In the genomic region with DNA sequence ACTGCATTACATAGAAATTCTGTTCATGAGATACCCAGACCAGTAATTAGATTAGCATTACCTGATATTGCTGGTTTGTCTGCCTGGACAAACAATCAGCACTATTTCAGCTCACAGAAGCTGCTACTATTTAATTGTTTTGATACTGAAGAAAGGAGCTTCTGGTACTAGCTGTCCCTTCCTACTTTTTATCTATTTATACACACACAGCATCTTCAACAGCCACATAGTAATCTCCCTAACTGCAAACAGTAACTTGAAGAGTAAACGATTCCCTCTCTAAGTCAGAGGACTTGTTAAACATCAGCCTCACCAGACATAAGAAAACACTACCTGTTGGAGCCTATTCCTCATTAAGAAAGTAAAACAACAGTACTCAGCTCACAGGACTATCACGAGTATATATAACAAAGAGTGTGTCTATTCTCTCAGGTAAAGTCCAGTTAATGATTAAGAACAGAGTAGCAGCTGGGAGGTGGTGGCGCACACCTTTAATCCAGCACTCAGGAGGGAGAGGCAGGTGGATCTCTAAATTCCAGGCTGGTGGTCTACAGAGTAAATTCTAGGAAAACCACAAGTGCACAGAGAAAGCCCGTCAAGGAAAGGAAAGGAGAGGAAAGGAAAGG, we compare ENCODE assay signal across 1 mouse cellular context.
TF ChIP-seq lines count a peak whose summit lies in the region.

No protein-coding gene starts in this region.

TF ChIP-seq in MEL, 35 proteins besides CTCF, POLR2A, EP300 and RAD21 (continued from another document):
- TF ChIP-seq ETS1 (IDR thresholded peaks at IDR 0.05; ENCODE audit: low read depth, low read length), result no peak
- peak; percentile 84 for TF ChIP-seq GATA1 (IDR thresholded peaks at IDR 0.05; ENCODE audit: low read depth, low read length)
- no peak for TF ChIP-seq GABPA (IDR thresholded peaks at IDR 0.05; ENCODE audit: low read depth, low read length)
- TF ChIP-seq ZKSCAN1 (IDR thresholded peaks at IDR 0.05; ENCODE audit: low read depth, low read length), result no peak
- no peak for TF ChIP-seq KAT2A (conservative IDR thresholded peaks at IDR 0.05; ENCODE audit: low read depth, low read length)
- TF ChIP-seq UBTF (IDR thresholded peaks at IDR 0.05; ENCODE audit: borderline replicate concordance, insufficient read depth, low read depth, low read length), result no peak
- TF ChIP-seq POLR2AphosphoS2 (IDR thresholded peaks at IDR 0.05; ENCODE audit: low read length), result no peak
- no peak for TF ChIP-seq ELF1 (IDR thresholded peaks at IDR 0.05; ENCODE audit: low read depth, low read length)
- no peak for TF ChIP-seq E2F4 (IDR thresholded peaks at IDR 0.05; ENCODE audit: borderline replicate concordance, low read depth, low read length)
- no peak for TF ChIP-seq NRF1 (IDR thresholded peaks at IDR 0.05; ENCODE audit: insufficient read depth, low read depth, low read length, poor library complexity, severe bottlenecking)
- TF ChIP-seq BHLHE40 (IDR thresholded peaks at IDR 0.05; ENCODE audit: borderline replicate concordance, low read depth, low read length), result no peak
- TF ChIP-seq TAL1 (IDR thresholded peaks at IDR 0.05; ENCODE audit: low read length), result peak; percentile 59
- no peak for TF ChIP-seq ZC3H11A (IDR thresholded peaks at IDR 0.05; ENCODE audit: low read depth, low read length)
- 0 out of 2 replicates have a peak, but pooled peaks have one; percentile 29 for TF ChIP-seq MYC (IDR thresholded peaks at IDR 0.05; ENCODE audit: low read depth, low read length)
- peak; percentile 61 for TF ChIP-seq RCOR1 (IDR thresholded peaks at IDR 0.05; ENCODE audit: low read depth, low read length)
- TF ChIP-seq ZNF384 (IDR thresholded peaks at IDR 0.05; ENCODE audit: low read depth, low read length), result no peak
- TF ChIP-seq MAX (IDR thresholded peaks at IDR 0.05; ENCODE audit: low read length), result no peak
- TF ChIP-seq SMC3 (IDR thresholded peaks at IDR 0.05; ENCODE audit: low read depth, low read length), result no peak
- 0 out of 2 replicates have a peak, but pooled peaks have one; percentile 6 for TF ChIP-seq NELFE (IDR thresholded peaks at IDR 0.05; ENCODE audit: low read depth, low read length)
- TF ChIP-seq MEF2A (IDR thresholded peaks at IDR 0.05; ENCODE audit: extremely low read depth, insufficient replicate concordance, low read depth, low read length, poor library complexity, severe bottlenecking), result no peak
- TF ChIP-seq JUND (IDR thresholded peaks at IDR 0.05; ENCODE audit: low read depth, low read length), result no peak
- TF ChIP-seq CHD1 (IDR thresholded peaks at IDR 0.05; ENCODE audit: low read depth, low read length), result no peak
- no peak for TF ChIP-seq USF1 (IDR thresholded peaks at IDR 0.05; ENCODE audit: low read depth, low read length)
- peak; percentile 79 for TF ChIP-seq SIN3A (IDR thresholded peaks at IDR 0.05; ENCODE audit: low read length)
- no peak for TF ChIP-seq POLR2AphosphoS5 (IDR thresholded peaks at IDR 0.05; ENCODE audit: borderline replicate concordance, low read depth, low read length)
- no peak for TF ChIP-seq HCFC1 (IDR thresholded peaks at IDR 0.05; ENCODE audit: low read depth, low read length)
- peak; percentile 76 for TF ChIP-seq TCF12 (IDR thresholded peaks at IDR 0.05; ENCODE audit: low read depth, low read length)
- no peak for TF ChIP-seq CHD2 (IDR thresholded peaks at IDR 0.05; ENCODE audit: low read length)
- TF ChIP-seq MYB (IDR thresholded peaks at IDR 0.05; ENCODE audit: low read depth, low read length), result peak; percentile 96
